Mouse (Mus musculus): ENCODE data around the gene Insrr. TPM values are rescaled to one million over a fixed set of nuclear protein-coding genes. Genes with fewer than 3 reads are reported as not detected.

Insrr gene
- polyA plus RNA-seq, 1 experiment from 2014 or later: 0.94 TPM

- no peak overlapping the region for H3K27ac ChIP-seq (replicated peaks; ENCODE audit: low read depth, low read length)
- no peak overlapping the region for H3K9ac ChIP-seq (replicated peaks; ENCODE audit: low read length)
- ATAC-seq (replicated peaks; ENCODE audit: insufficient number of reproducible peaks, low FRiP score, low TSS enrichment, low read depth) (no peak), DNase-seq (ENCODE audit: low spot score) (peak; percentile 89)
- no peaks in the 10 kb centered on the region for H3K4me1 ChIP-seq (ENCODE audit: control insufficient read depth, insufficient read depth, low read length)
- H3K27me3 ChIP-seq (ENCODE audit: control insufficient read depth, insufficient read depth, low read length): no peaks in the 10 kb centered on the region
- no peak overlapping the region for H3K4me2 ChIP-seq (ENCODE audit: low read depth, low read length)
- H3K4me3 ChIP-seq (ENCODE audit: low read depth, low read length): no peak overlapping the region
- H3K9me3 ChIP-seq (replicated peaks; ENCODE audit: control insufficient read depth, low read length): no peaks in the 10 kb centered on the region
- 7% methylated on average over 4 of the region's 4 CpGs for WGBS
- no peaks in the 10 kb centered on the region for H3K36me3 ChIP-seq (replicated peaks; ENCODE audit: control insufficient read depth, insufficient read depth, low read depth, low read length)
Observed at GRCm38 (mm10) chr3:87838622-87839021, 41.9 kb downstream of the Insrr start.

DNA sequence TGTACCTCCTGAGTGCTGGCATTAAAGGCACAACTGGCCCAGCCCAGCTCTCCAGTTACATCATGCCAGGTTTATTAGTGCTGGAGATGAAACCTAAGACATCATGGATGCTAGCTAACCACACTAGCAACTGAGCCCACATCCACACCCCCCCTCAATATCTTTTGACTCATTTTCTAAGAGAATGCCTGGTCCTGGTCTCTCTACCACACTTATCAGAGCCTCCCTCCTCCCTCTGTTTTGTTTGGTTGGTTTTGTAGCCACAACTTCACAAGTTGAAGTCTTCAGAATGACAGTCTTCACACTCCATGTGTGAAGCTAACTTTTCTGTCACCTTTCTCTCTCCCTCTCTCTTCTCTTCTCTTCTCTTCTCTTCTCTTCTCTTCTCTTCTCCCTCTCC lies 44.1 kb downstream of the Insrr start:
- Histone ChIP-seq H3K4me3 (ENCODE audit: low read depth, low read length) (no peak overlapping the region), H3K27me3 (ENCODE audit: control insufficient read depth, insufficient read depth, low read length) (no peaks in the 10 kb centered on the region), H3K36me3 (replicated peaks; ENCODE audit: control insufficient read depth, insufficient read depth, low read depth, low read length) (no peaks in the 10 kb centered on the region), H3K9me3 (replicated peaks; ENCODE audit: control insufficient read depth, low read length) (no peaks in the 10 kb centered on the region), H3K9ac (replicated peaks; ENCODE audit: low read length) (no peak overlapping the region), H3K4me1 (ENCODE audit: control insufficient read depth, insufficient read depth, low read length) (no peaks in the 10 kb centered on the region), H3K27ac (replicated peaks; ENCODE audit: low read depth, low read length) (no peak overlapping the region), H3K4me2 (ENCODE audit: low read depth, low read length) (no peak overlapping the region)
- ATAC-seq (replicated peaks; ENCODE audit: insufficient number of reproducible peaks, low FRiP score, low TSS enrichment, low read depth): no peak
- no peak for DNase-seq (ENCODE audit: low spot score)

DNA sequence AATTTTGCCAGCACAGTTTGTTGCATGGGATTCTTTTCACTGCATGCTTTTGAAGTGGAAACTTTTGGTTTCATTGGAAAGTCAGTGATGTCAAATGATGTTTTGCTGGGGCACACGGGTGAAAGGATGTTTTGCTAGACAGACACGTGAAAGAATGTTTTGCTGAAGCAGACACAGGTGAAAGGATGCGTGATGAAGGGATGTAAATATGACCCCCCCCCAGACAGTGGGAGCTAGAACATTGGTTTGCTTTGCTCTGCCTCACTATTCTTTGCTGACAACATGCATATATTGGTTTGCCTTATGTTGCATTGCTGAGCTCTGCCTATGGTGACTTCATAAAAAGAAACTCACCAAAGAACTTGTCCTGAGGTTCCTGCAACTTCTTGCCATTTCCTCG lies 48.2 kb downstream of the Insrr start:
- H3K4me3 ChIP-seq (ENCODE audit: low read depth, low read length): no peak overlapping the region
- no peak overlapping the region for H3K4me2 ChIP-seq (ENCODE audit: low read depth, low read length)
- H3K9me3 ChIP-seq (replicated peaks; ENCODE audit: control insufficient read depth, low read length): no peaks in the 10 kb centered on the region
- H3K27me3 ChIP-seq (ENCODE audit: control insufficient read depth, insufficient read depth, low read length): no peaks in the 10 kb centered on the region
- H3K4me1 ChIP-seq (ENCODE audit: control insufficient read depth, insufficient read depth, low read length): no peaks in the 10 kb centered on the region
- no peak for ATAC-seq (replicated peaks; ENCODE audit: insufficient number of reproducible peaks, low FRiP score, low TSS enrichment, low read depth)
- H3K36me3 ChIP-seq (replicated peaks; ENCODE audit: control insufficient read depth, insufficient read depth, low read depth, low read length): no peaks in the 10 kb centered on the region
- 83% methylated on average over 4 of the region's 4 CpGs for WGBS
- H3K27ac ChIP-seq (replicated peaks; ENCODE audit: low read depth, low read length): no peak overlapping the region
- H3K9ac ChIP-seq (replicated peaks; ENCODE audit: low read length): no peak overlapping the region
- DNase-seq (ENCODE audit: low spot score): no peak

DNA sequence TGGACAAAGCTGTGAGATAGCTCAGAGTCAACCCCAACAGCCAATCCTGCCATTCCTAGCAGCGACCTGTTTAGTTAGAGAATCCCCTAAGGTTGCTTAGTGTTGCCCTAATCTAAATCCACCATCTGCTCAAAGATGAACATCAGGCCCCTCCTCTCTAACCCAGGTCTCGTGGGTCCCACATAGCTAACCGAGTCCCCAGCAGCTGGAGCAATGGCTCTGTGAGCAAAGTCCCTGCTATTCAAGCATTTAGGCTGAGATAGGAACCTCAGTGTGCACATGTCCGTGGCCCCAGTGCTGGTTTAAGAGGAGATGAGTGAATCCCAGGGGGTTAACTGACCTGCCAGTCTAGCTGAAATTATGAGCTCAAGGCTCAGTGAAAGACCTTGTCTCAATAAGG lies 49.4 kb downstream of the Insrr start:
- ATAC-seq (replicated peaks; ENCODE audit: insufficient number of reproducible peaks, low FRiP score, low TSS enrichment, low read depth): no peak
- Histone ChIP-seq H3K27ac (replicated peaks; ENCODE audit: low read depth, low read length) (no peak overlapping the region), H3K9ac (replicated peaks; ENCODE audit: low read length) (no peak overlapping the region), H3K36me3 (replicated peaks; ENCODE audit: control insufficient read depth, insufficient read depth, low read depth, low read length) (no peaks in the 10 kb centered on the region), H3K4me1 (ENCODE audit: control insufficient read depth, insufficient read depth, low read length) (no peaks in the 10 kb centered on the region), H3K9me3 (replicated peaks; ENCODE audit: control insufficient read depth, low read length) (no peaks in the 10 kb centered on the region), H3K4me3 (ENCODE audit: low read depth, low read length) (no peak overlapping the region), H3K27me3 (ENCODE audit: control insufficient read depth, insufficient read depth, low read length) (no peaks in the 10 kb centered on the region), H3K4me2 (ENCODE audit: low read depth, low read length) (no peak overlapping the region)
- 70% methylated on average over 4 of the region's 4 CpGs for WGBS
- DNase-seq (ENCODE audit: low spot score): no peak

DNA sequence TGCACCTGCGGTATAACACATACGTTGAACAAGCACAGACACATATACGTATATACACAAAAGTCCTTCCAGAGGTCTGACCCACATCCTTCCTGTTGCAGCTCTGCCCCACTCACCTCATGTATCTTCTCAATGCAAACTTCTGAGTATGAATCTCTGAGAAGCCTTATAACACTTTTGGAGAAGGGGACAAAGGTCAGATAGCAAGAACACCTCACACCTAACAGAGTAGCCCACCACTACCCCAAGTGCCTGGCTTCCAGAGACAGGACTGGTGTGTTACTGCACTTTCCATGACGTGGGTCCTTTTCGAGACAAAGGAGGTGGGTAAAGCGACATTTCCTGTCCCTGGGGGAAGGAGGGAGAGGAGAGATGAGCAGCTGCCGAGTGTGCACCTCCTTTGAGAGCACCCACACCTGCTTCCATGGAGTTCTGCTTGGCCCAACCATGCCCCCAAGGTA lies 49.9 kb downstream of the Insrr start, which contains the start of gene Sh2d2a:
Gene Sh2d2a, plus strand, starts transcription at position 106 of the 461 bp plus-strand sequence.
- no peak within 1 kb of the TSS for H3K27ac ChIP-seq (replicated peaks; ENCODE audit: low read depth, low read length)
- H3K4me2 ChIP-seq (ENCODE audit: low read depth, low read length): no peak within 1 kb of the TSS
- no peaks in the 10 kb centered on the region for H3K27me3 ChIP-seq (ENCODE audit: control insufficient read depth, insufficient read depth, low read length)
- no peaks in the 10 kb centered on the region for H3K9me3 ChIP-seq (replicated peaks; ENCODE audit: control insufficient read depth, low read length)
- WGBS: 67% methylated on average over 7 of the region's 7 CpGs
- no peak within 1 kb of the TSS for H3K4me3 ChIP-seq (ENCODE audit: low read depth, low read length)
- no peak for ATAC-seq (replicated peaks; ENCODE audit: insufficient number of reproducible peaks, low FRiP score, low TSS enrichment, low read depth)
- no peak within 1 kb of the TSS for H3K9ac ChIP-seq (replicated peaks; ENCODE audit: low read length)
- H3K4me1 ChIP-seq (ENCODE audit: control insufficient read depth, insufficient read depth, low read length): no peaks in the 10 kb centered on the region
- H3K36me3 ChIP-seq (replicated peaks; ENCODE audit: control insufficient read depth, insufficient read depth, low read depth, low read length): no peaks in the 10 kb centered on the region
- no peak for DNase-seq (ENCODE audit: low spot score)

GRCm38 (mm10) chr3:87847680-87848079 lies 50.9 kb downstream of the Insrr start:
- Histone ChIP-seq H3K27me3 (ENCODE audit: control insufficient read depth, insufficient read depth, low read length) (no peaks in the 10 kb centered on the region), H3K36me3 (replicated peaks; ENCODE audit: control insufficient read depth, insufficient read depth, low read depth, low read length) (no peaks in the 10 kb centered on the region), H3K4me1 (ENCODE audit: control insufficient read depth, insufficient read depth, low read length) (no peaks in the 10 kb centered on the region), H3K4me3 (ENCODE audit: low read depth, low read length) (no peak overlapping the region), H3K4me2 (ENCODE audit: low read depth, low read length) (no peak overlapping the region), H3K9me3 (replicated peaks; ENCODE audit: control insufficient read depth, low read length) (no peaks in the 10 kb centered on the region), H3K27ac (replicated peaks; ENCODE audit: low read depth, low read length) (no peak overlapping the region), H3K9ac (replicated peaks; ENCODE audit: low read length) (no peak overlapping the region)
- DNase-seq (ENCODE audit: low spot score): no peak
- WGBS: 67% methylated on average over 5 of the region's 5 CpGs
- no peak for ATAC-seq (replicated peaks; ENCODE audit: insufficient number of reproducible peaks, low FRiP score, low TSS enrichment, low read depth)

DNA sequence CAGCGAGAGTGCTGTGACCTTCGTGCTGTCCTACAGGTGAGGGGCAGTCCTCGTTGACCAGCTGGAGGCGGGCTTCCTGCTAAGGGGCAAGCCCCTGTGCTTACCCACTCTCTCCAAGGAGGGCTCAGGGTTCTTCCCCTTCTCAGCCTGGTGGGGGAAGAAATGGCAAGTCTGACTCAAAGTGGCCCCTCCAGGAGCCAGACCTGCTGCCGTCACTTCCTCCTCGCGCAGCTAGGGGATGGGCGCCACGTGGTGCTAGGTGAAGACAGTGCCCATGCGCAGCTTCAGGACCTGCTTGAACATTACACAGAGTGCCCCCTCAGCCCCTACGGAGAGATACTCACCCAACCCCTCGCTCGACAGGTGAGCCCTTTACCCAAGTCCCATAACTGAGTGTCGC lies 52.4 kb downstream of the Insrr start:
- no peak overlapping the region for H3K4me2 ChIP-seq (ENCODE audit: low read depth, low read length)
- 82% methylated on average over 14 of the region's 14 CpGs for WGBS

DNA sequence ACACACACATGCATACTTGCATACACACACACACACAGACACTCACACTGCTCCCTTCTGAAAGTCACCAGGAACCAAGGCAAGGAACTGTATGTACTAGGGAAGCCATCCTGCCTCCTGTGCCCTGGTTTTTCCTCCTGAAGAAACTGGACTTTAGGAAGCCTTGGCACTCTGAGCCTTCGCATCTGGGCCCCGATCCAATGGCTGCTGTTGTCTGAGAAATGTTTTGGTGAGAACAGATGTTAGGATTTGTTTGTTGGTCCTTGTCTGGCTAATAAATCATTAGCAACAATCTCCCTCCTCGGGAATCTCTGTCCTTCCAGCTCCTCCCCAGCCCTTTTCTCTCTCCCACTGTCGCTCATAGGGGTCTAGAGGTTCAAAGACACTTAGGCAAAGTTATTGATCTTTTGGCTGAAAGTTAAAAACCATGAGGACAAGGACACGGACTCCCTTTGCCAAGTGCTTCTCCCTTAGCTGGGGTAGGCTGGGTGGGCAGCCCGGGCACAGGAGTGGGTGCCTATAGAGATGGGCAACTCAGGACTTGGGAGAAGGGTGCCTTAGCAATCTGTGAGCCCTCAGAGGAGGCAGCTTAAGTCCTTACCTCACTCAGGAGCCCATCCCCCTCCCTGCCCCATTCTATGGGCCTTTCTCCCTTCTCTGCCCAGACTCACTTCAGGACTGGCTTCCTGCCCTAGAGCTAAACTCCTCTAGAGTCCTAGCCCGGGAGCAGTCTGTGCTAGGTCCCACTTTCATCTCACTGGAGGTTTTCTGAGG lies 58.2 kb downstream of the Insrr start:
- Histone ChIP-seq H3K4me2 (ENCODE audit: low read depth, low read length) (no peak overlapping the region), H3K4me1 (ENCODE audit: control insufficient read depth, insufficient read depth, low read length) (no peaks in the 10 kb centered on the region), H3K9me3 (replicated peaks; ENCODE audit: control insufficient read depth, low read length) (no peaks in the 10 kb centered on the region), H3K27ac (replicated peaks; ENCODE audit: low read depth, low read length) (no peak overlapping the region), H3K4me3 (ENCODE audit: low read depth, low read length) (no peak overlapping the region), H3K36me3 (replicated peaks; ENCODE audit: control insufficient read depth, insufficient read depth, low read depth, low read length) (peaks cover 2% of the 10 kb centered on the region; the same call in 1 of the 2 replicates), H3K9ac (replicated peaks; ENCODE audit: low read length) (no peak overlapping the region), H3K27me3 (ENCODE audit: control insufficient read depth, insufficient read depth, low read length) (no peaks in the 10 kb centered on the region)
- no peak for ATAC-seq (replicated peaks; ENCODE audit: insufficient number of reproducible peaks, low FRiP score, low TSS enrichment, low read depth)
- WGBS: 69% methylated on average over 7 of the region's 7 CpGs
- no peak for DNase-seq (ENCODE audit: low spot score)

More for the DNA sequence above, 52.4 kb downstream of the Insrr start:
- Histone ChIP-seq H3K4me1 (ENCODE audit: control insufficient read depth, insufficient read depth, low read length) (no peaks in the 10 kb centered on the region), H3K9ac (replicated peaks; ENCODE audit: low read length) (no peak overlapping the region), H3K4me3 (ENCODE audit: low read depth, low read length) (no peak overlapping the region), H3K27me3 (ENCODE audit: control insufficient read depth, insufficient read depth, low read length) (no peaks in the 10 kb centered on the region), H3K27ac (replicated peaks; ENCODE audit: low read depth, low read length) (no peak overlapping the region), H3K36me3 (replicated peaks; ENCODE audit: control insufficient read depth, insufficient read depth, low read depth, low read length) (no peaks in the 10 kb centered on the region), H3K9me3 (replicated peaks; ENCODE audit: control insufficient read depth, low read length) (no peaks in the 10 kb centered on the region)
- DNase-seq (ENCODE audit: low spot score) (no peak), ATAC-seq (replicated peaks; ENCODE audit: insufficient number of reproducible peaks, low FRiP score, low TSS enrichment, low read depth) (no peak)

Data from embryonic facial prominence, embryonic 11.5 days (tissue).